Mouse (Mus musculus): Measurements from ENCODE around the gene Nr0b2. TPM values are rescaled to one million over a fixed set of nuclear protein-coding genes. Genes with fewer than 3 reads are reported as not detected.

Nr0b2 gene
- polyA plus RNA-seq, 1 experiment: 4.0 TPM

- TF ChIP-seq CTCF (IDR thresholded peaks at IDR 0.05; ENCODE audit: extremely low read depth, insufficient read depth, insufficient read length, insufficient replicate concordance) (peak; percentile 84; the same call in 1 of the 2 replicates), POLR2A (IDR thresholded peaks at IDR 0.05; ENCODE audit: low read depth, low read length) (no peak)
- WGBS: 12% methylated on average over 8 of the region's 8 CpGs
- Histone ChIP-seq H3K36me3 (ENCODE audit: control insufficient read depth, insufficient read depth, low read length) (no peaks in the 10 kb centered on the region), H3K27me3 (ENCODE audit: control insufficient read depth, insufficient read depth, low read length) (no peaks in the 10 kb centered on the region), H3K4me3 (ENCODE audit: extremely low read depth, insufficient read depth, insufficient read length) (no peak overlapping the region), H3K4me1 (ENCODE audit: control insufficient read depth, insufficient read depth, insufficient read length) (no peaks in the 10 kb centered on the region), H3K27ac (ENCODE audit: insufficient read depth, low read length) (no peak overlapping the region)
- peak; percentile 38 to 52 for DNase-seq (ENCODE audit: low read depth in 1 of 2, low spot score in 2 of 2)
These were observed 40.2 kb upstream of the Nr0b2 start for GRCm38 (mm10) chr4:133512972-133513371.

GRCm38 (mm10) chr4:133518601-133519368 is 34.4 kb upstream of the Nr0b2 start, which contains the start of gene Kdf1:
Gene Kdf1 (plus strand): TSS chr4:133518963.
- no peak for DNase-seq (ENCODE audit: low read depth in 1 of 2, low spot score in 2 of 2)
- H3K36me3 ChIP-seq (ENCODE audit: control insufficient read depth, insufficient read depth, low read length): no peaks in the 10 kb centered on the region
- peaks cover 7% of the 10 kb centered on the region; the same call in 1 of the 2 replicates for H3K4me1 ChIP-seq (ENCODE audit: control insufficient read depth, insufficient read depth, insufficient read length)
- WGBS: 10% methylated on average over 67 of the region's 69 CpGs
- peak within 1 kb of the TSS; percentile 33; the same call in 1 of the 2 replicates for H3K4me3 ChIP-seq (ENCODE audit: extremely low read depth, insufficient read depth, insufficient read length)
- TF ChIP-seq CTCF (IDR thresholded peaks at IDR 0.05; ENCODE audit: extremely low read depth, insufficient read depth, insufficient read length, insufficient replicate concordance) (no peak), POLR2A (IDR thresholded peaks at IDR 0.05; ENCODE audit: low read depth, low read length) (no peak)
- peaks cover 11% of the 10 kb centered on the region; the same call in 1 of the 2 replicates for H3K27me3 ChIP-seq (ENCODE audit: control insufficient read depth, insufficient read depth, low read length)
- H3K27ac ChIP-seq (ENCODE audit: insufficient read depth, low read length): no peak within 1 kb of the TSS

DNA sequence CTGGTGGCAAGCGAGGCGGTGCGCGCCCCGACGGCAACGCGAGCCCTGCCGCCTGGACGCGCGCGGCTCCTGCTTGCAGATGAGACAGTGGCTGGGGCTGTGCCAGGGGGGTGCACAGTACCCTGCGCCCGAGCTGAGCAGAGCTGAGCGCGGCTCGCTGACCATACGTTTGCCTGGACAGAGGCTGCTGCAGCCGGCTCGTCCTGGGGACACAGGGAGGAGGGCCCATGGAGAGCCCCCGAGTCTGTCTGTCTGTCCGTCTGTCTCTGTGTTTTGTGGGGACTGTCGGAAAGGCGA is 33.9 kb upstream of the Nr0b2 start:
- WGBS: 21% methylated on average over 25 of the region's 25 CpGs
- Histone ChIP-seq H3K27me3 (ENCODE audit: control insufficient read depth, insufficient read depth, low read length) (peaks cover 11% of the 10 kb centered on the region; the same call in 1 of the 2 replicates), H3K36me3 (ENCODE audit: control insufficient read depth, insufficient read depth, low read length) (no peaks in the 10 kb centered on the region), H3K4me1 (ENCODE audit: control insufficient read depth, insufficient read depth, insufficient read length) (peaks cover 7% of the 10 kb centered on the region; the same call in 1 of the 2 replicates), H3K4me3 (ENCODE audit: extremely low read depth, insufficient read depth, insufficient read length) (peak overlapping the region; percentile 33; the same call in 1 of the 2 replicates), H3K27ac (ENCODE audit: insufficient read depth, low read length) (no peak overlapping the region)
- DNase-seq (ENCODE audit: low read depth in 1 of 2, low spot score in 2 of 2): no peak
- no peak for TF ChIP-seq CTCF (IDR thresholded peaks at IDR 0.05; ENCODE audit: extremely low read depth, insufficient read depth, insufficient read length, insufficient replicate concordance)
- TF ChIP-seq POLR2A (IDR thresholded peaks at IDR 0.05; ENCODE audit: low read depth, low read length): no peak

DNA sequence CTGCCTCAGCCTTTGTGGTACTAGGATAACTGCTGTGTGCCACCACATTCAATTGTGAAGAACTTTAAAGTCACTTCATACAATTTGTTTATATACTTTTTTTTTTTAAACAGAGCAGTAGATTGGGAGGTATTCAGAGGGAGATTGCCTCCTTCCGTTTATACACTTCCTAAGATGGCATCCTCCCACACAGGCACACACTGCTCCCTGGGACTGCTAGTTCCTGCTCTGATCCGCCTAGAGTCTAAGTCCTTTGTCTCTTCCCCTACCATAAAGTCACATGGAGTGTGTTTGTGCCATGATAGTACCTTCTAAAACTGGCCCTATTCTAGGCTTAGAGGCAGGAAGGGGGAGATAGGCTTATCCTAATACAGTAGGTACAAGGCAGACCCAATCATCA is 31.7 kb upstream of the Nr0b2 start:
- no peak overlapping the region for H3K27ac ChIP-seq (ENCODE audit: insufficient read depth, low read length)
- no peak for TF ChIP-seq CTCF (IDR thresholded peaks at IDR 0.05; ENCODE audit: extremely low read depth, insufficient read depth, insufficient read length, insufficient replicate concordance)
- TF ChIP-seq POLR2A (IDR thresholded peaks at IDR 0.05; ENCODE audit: low read depth, low read length): no peak
- H3K36me3 ChIP-seq (ENCODE audit: control insufficient read depth, insufficient read depth, low read length): no peaks in the 10 kb centered on the region
- H3K4me3 ChIP-seq (ENCODE audit: extremely low read depth, insufficient read depth, insufficient read length): no peak overlapping the region
- peaks cover 7% of the 10 kb centered on the region; the same call in 1 of the 2 replicates for H3K4me1 ChIP-seq (ENCODE audit: control insufficient read depth, insufficient read depth, insufficient read length)
- WGBS: 63% methylated on average over 2 of the region's 2 CpGs
- H3K27me3 ChIP-seq (ENCODE audit: control insufficient read depth, insufficient read depth, low read length): peaks cover 11% of the 10 kb centered on the region; the same call in 1 of the 2 replicates
- no peak for DNase-seq (ENCODE audit: low read depth in 1 of 2, low spot score in 2 of 2)

DNA sequence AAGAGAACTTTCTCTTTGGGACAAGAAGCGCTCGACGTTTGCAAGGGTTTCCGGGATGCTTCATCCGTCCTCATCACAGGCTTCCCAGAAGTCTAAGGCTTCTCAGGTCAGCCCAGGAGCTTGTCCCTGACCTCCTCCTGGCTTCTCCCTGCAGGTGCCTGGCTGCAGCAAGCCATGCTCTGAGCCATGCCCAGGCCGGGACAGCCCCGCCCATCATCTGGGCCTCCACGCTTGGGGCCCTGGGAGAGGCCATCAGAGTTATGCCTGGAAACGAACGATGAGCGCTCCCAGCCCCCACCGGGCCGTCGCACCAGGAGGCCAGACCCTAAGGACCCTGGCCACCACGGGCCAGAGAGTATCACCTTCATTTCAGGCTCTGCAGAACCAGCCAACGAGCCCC is 25.4 kb upstream of the Nr0b2 start:
- Histone ChIP-seq H3K27ac (ENCODE audit: insufficient read depth, low read length) (no peak overlapping the region), H3K4me3 (ENCODE audit: extremely low read depth, insufficient read depth, insufficient read length) (no peak overlapping the region), H3K4me1 (ENCODE audit: control insufficient read depth, insufficient read depth, insufficient read length) (no peaks in the 10 kb centered on the region; the same call in 1 of the 2 replicates), H3K27me3 (ENCODE audit: control insufficient read depth, insufficient read depth, low read length) (no peaks in the 10 kb centered on the region), H3K36me3 (ENCODE audit: control insufficient read depth, insufficient read depth, low read length) (peaks cover 9% of the 10 kb centered on the region)
- no peak for DNase-seq (ENCODE audit: low read depth in 1 of 2, low spot score in 2 of 2)
- TF ChIP-seq POLR2A (IDR thresholded peaks at IDR 0.05; ENCODE audit: low read depth, low read length): no peak
- no peak for TF ChIP-seq CTCF (IDR thresholded peaks at IDR 0.05; ENCODE audit: extremely low read depth, insufficient read depth, insufficient read length, insufficient replicate concordance)
- 87% methylated on average over 16 of the region's 16 CpGs for WGBS

DNA sequence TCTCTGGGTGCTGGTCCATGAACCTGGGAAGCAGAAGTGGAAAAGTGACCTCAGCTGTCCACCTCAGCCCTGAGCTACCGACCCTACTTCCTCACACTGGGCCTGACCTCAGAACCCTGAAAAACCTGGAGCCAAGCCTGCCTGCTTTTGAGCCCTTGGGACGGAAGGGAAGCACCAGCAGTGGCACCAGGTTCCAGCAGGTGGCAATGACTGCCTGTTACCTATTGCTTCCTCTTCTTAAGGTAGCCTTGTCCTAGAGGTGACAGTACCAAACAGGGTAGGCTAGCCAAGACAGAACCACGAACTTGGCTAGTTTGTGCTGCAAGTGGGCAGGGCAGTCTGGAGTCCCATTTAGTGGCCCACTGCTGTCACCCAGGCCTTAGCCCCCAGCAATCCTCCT is 20.4 kb upstream of the Nr0b2 start:
- DNase-seq (ENCODE audit: low read depth in 1 of 2, low spot score in 2 of 2): no peak
- Histone ChIP-seq H3K4me3 (ENCODE audit: extremely low read depth, insufficient read depth, insufficient read length) (no peak overlapping the region), H3K4me1 (ENCODE audit: control insufficient read depth, insufficient read depth, insufficient read length) (no peaks in the 10 kb centered on the region; the same call in 1 of the 2 replicates), H3K36me3 (ENCODE audit: control insufficient read depth, insufficient read depth, low read length) (peaks cover 26% of the 10 kb centered on the region), H3K27ac (ENCODE audit: insufficient read depth, low read length) (no peak overlapping the region), H3K27me3 (ENCODE audit: control insufficient read depth, insufficient read depth, low read length) (no peaks in the 10 kb centered on the region)
- 87% methylated on average over 3 of the region's 3 CpGs for WGBS
- TF ChIP-seq CTCF (IDR thresholded peaks at IDR 0.05; ENCODE audit: extremely low read depth, insufficient read depth, insufficient read length, insufficient replicate concordance) (no peak), POLR2A (IDR thresholded peaks at IDR 0.05; ENCODE audit: low read depth, low read length) (no peak)

DNA sequence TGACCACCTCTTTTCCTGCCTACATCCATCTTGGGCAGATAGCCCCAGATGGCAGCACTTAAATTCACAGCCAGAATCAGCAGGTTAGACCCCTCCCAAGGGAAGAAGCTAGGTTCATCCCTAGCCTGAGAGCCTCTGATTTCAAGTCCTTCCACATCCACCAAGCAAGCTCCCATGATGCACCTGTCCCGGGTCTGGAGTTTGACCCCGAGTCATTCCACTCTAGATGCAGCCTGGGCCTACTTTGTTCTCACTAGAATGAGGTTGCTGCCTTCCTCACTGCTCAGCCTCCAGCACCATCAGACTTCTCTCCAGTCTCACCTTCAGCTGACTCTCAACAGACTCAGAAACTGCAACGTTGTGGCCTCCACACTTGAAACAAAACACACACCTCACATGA is 17.1 kb upstream of the Nr0b2 start:
- 86% methylated on average over 3 of the region's 3 CpGs for WGBS
- H3K36me3 ChIP-seq (ENCODE audit: control insufficient read depth, insufficient read depth, low read length): peaks cover 29% of the 10 kb centered on the region
- TF ChIP-seq POLR2A (IDR thresholded peaks at IDR 0.05; ENCODE audit: low read depth, low read length) (no peak), CTCF (IDR thresholded peaks at IDR 0.05; ENCODE audit: extremely low read depth, insufficient read depth, insufficient read length, insufficient replicate concordance) (no peak)
- no peak overlapping the region for H3K4me3 ChIP-seq (ENCODE audit: extremely low read depth, insufficient read depth, insufficient read length)
- H3K4me1 ChIP-seq (ENCODE audit: control insufficient read depth, insufficient read depth, insufficient read length): no peaks in the 10 kb centered on the region
- no peak for DNase-seq (ENCODE audit: low read depth in 1 of 2, low spot score in 2 of 2)
- H3K27ac ChIP-seq (ENCODE audit: insufficient read depth, low read length): no peak overlapping the region
- H3K27me3 ChIP-seq (ENCODE audit: control insufficient read depth, insufficient read depth, low read length): no peaks in the 10 kb centered on the region

Data from spleen, adult 2 months (tissue).